Mouse (Mus musculus): ENCODE data around the gene Elmsan1.

Elmsan1 gene

DNA sequence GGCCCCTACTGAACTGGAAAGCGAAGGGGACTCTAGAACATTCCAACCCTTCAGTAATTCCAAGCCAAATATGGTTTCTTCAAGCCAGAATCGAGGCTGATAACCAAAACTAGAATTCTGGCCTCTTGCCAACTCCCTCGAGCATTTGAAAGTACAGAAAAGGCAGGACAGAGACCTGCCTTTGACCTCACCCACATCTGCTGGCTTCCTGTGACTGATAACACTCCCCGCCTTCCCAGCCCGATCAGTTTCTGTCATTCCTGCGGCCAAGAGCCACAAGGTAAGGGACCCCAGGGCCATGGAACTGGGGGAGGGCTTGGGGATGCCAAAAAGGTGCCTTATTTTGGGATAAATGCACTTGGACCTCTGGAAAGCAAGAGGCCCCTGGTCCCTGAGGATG lies 67.7 kb downstream of the Elmsan1 start:
- DNase-seq (ENCODE audit: low spot score): peak; percentile 74

DNA sequence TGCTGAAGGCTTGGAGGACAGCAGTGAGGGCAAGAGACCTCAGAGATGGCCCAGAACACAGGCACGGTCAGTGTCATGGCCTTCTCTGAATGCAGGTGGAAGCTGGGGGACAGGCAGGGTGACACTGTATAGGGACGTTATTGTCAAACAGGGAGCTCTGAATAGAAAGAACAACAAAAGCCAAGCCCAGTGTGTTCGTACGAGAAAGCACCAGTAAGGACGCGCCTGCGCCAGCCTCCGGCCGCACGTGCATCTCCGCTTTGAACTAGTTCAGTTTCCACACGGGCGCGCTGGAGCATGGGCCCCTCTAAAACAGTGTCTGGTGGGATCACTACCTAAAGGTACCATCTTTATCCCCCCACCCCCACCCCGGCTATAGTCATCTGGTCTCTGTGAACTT lies 68.7 kb downstream of the Elmsan1 start:
- DNase-seq (ENCODE audit: low spot score): no peak

DNA sequence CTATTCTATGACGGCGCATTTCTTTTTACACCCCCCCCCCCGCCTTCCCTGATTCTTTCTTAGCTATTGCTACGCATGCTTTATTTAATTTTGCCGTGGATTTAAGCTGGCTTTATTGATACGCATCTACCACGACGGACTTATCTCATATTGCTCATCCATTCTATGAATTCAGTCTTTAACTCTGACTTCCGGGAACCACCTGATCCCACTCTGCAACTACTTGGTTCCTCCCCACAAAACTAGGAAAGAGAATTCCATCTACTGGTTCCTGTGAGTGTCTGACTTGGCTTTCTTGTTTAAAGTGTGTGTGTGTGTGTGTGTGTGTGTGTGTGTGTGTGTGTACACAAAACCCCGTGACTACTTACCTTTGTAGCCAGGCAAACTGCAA lies 70.1 kb downstream of the Elmsan1 start:
- DNase-seq (ENCODE audit: low spot score): no peak

DNA sequence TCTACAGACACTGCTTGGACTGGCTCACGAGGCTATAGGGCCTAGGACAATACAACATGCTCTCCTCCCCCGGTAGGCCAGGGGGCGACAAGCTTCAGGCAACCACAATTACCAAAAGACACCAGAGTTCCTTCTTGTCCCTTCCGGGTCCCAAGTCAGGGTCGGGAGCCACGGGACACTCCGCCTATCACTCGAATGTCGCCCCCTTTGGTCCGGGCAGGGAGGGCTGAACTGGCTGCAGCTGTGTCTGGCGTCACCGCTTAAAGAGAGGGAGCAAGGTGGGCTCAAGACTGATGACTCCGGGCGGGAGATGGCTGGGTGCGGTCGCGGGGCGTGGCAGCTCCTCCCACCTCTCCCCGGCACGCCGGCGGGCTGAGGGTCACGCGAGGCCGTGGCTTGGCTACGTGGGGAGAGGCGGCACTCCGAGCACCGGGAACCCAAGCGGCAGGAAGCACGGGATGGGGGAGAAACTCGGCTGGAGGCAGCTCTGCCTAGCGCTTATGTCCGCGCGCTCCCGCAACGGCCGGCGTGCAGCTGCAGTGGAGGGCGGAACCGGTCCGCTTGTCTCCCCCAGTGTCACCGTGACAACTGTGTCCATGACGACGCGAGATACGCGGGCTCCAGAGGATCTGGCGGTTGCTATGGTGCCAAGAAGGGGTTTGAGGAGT lies 70.6 kb downstream of the Elmsan1 start, which contains the start of gene Pnma1:
Gene Pnma1 (minus strand): TSS at position 536 of the 668 bp plus-strand sequence.
- peak; percentile 71 for DNase-seq (ENCODE audit: low spot score)

DNA sequence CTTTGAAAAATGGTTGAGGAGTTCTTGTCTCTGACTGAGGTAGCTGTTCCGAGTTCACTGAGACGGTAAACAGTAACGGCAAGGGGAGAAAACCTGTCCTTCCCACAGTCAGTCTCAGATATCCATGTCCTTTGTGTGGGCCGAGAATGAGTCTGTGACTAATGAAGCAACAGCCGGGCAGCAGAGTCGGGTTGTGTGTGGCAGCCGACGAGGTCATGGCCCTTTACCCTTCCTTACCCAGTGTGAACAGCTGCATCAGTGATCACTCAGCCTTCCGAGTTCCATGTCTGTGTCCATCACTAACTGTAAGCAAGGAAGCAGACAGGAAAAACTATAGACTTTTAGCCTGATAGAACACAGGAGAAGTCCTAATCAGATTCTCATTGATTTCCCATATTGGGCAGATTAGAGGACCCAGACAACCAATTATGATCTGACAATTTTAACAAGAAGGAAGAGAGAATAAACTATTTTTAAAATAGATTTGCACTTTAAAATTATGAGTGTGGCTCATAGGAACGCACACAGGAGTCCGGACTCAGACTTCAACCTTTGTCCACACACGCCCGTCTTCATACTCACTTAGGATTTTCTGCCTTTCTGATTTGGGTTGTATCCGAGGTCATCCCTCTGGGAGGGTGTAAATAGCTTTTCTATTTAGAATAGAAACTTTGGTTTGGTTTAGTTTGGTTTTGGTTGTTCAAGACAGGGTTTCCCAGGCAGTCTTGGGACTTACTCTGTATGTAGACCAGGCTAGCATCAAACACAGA lies 76.2 kb downstream of the Elmsan1 start:
- DNase-seq (ENCODE audit: low spot score): no peak

DNA sequence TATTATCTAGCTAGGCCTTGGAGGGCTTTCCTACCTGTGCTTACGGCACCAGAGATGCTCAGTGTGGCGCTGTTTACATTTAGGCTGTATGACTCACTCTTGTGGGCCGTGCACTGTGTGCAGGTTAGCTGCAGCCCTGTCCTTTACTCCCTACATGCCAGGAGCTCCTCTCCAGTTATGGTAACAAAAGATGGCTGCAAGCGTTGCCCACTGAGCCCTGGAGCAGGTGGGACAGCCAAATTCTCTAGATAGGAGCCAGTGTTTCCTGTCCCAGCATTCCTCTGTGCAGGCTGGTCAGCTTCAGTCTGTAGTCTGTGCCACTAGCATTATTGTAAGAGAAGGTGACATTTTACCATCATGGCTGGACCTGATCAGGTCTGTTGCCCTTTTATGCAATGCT lies 77.4 kb downstream of the Elmsan1 start:
- DNase-seq (ENCODE audit: low spot score): no peak

DNA sequence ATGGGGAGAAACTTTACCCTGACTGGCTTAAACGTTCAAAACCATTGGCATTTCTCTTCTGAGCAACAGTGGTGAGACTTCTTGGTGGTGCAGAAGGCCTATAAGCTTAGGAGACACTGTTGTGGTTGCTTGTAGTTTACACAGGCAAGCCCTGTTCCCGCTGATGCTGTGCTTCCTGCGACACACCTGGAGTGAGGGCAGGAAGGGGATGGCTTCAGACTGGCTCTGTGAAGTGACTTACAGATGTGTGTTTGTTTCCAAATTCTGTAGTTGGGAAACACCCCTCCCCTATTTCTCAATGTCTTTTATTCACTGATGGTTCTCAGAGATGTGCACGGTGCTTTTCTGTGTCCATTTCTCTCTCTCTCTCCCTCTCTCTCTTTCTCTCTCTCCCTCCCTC lies 78.5 kb downstream of the Elmsan1 start:
- DNase-seq (ENCODE audit: low spot score): no peak

DNA sequence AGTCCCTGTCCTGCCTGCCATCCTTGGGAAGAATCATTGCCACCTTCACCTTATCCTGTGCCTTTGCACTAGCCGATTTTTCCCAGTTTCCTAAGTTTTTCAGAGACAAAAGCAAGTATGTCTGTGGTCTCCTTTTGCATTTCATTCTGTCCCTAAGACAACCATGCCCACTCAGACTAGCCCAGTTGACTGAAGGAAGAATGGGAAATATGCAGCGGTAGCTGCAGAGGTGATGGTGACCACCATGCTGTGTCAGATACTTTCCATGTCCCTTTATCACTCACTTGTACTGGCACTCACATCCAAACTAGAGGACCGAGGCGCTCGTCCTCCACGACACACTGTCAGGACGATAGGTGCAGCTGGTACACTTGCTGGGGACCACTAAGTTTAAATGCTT lies 81.5 kb downstream of the Elmsan1 start:
- no peak for DNase-seq (ENCODE audit: low spot score)

DNA sequence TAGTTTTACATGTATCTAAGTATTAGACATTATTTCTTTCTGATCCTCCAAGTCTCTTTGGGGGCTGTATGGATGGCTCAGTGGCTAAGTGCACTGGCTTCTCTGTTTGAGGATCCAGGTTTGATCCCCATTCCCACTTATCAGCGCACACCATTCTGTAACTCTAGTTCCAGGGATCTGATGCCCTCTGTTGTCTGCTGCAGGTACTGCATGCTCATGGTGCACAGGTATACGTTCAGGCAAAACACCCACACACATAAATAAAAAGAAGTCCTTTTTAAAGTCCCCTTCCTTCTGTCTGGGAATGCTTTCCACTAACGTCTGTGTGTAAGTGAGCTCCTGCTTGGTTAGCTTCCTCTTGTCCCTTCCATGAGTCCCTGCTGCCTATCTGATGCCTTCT lies 86.4 kb downstream of the Elmsan1 start:
- peak; percentile 48 for DNase-seq (ENCODE audit: low spot score)

DNA sequence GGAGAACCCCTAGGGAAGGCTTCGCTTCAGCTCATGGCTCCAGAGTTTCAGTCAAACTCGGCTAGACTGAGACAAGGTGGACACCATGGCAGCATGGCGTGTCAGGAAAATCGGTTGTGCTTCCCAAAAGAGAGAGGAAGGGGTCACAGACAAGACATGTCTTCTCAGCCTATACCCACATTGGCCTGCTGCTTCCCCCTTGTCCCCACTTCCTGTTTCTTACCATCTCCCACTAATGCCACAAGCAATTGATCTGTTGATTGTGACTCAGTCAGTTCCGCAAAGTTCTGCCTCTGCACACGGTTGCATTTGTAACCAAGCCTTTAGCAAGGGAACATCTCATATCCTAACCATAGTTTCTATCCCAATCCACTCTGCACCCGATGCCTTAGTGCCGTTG lies 88.8 kb downstream of the Elmsan1 start:
- DNase-seq (ENCODE audit: low spot score): no peak

DNA sequence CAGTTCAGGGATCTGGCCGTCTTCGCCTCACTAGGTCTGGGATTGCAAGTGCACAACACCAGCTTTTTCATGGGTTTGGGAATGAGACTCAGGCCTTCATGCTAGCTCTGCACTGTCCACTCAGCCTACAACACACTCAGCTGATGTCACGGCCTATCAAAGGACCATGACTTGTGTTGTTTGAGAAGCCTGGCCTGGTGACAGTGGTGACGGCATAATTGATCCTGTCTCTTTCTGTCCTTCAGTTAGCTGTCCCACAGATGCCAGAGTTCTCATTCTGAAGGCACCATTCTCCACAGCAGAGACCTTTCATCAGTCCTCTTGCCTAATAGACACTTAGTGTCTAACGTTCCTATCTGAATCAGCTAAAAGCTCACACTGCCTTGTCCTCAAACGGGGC lies 90.1 kb downstream of the Elmsan1 start:
- no peak for DNase-seq (ENCODE audit: low spot score)

DNA sequence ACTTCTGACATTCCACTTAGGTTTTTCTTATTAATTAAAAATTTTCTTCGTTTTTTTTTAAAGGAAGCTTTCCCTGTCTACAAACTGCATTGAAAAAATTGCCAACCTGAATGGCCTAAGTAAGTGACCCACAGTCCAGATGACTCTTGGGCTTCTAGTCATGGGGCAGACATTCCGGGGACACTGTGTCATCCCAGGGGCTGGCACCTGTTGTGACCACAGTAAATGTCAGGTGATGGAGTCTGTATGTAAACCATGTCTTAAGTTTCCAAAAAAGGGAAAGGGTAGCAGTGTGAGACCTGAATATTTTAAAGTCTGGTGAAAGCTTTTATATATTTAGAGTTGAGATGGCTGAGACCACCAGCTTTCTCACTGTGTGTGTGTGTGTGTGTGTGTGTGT lies 91.8 kb downstream of the Elmsan1 start:
- DNase-seq (ENCODE audit: low spot score): no peak

DNA sequence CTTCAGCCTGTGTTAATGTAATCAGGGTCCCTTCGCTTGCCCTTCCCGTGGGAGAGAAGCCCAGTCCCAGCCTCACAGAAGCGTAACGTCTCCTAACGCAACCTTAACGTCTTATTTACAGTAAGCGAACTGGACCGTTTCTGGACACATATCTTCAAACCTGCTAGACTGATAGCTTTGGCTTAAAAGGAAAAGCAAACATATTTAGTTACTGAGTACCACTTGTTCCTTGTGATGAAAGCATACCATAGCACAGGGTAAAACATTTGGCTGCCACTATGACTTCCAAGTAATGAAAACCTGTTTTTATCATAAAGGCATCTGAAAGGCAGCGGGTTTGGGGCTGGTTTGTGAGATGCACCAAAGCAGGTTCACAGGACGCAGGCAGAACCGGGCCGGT lies 92.8 kb downstream of the Elmsan1 start:
- DNase-seq (ENCODE audit: low spot score): no peak

DNA sequence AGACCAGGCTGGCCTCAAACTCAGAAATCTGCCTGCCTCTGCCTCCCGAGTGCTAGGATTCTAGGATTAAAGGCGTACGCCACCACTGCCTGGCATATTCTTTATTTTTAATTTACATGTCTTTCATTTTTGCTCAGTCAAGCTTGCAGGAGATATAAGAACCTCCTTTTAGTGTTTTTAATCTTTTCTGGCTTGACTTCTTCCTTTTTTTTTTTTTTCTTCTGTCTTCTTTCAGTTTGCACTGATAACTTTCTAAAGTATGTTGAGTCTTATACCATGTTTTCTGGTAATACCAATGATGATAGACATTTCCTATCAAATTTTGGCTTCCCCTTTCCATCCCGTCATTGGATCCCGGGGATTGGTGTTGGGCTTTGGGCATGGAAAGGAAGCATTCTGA lies 99.1 kb downstream of the Elmsan1 start:
- no peak for DNase-seq (ENCODE audit: low spot score)

DNA sequence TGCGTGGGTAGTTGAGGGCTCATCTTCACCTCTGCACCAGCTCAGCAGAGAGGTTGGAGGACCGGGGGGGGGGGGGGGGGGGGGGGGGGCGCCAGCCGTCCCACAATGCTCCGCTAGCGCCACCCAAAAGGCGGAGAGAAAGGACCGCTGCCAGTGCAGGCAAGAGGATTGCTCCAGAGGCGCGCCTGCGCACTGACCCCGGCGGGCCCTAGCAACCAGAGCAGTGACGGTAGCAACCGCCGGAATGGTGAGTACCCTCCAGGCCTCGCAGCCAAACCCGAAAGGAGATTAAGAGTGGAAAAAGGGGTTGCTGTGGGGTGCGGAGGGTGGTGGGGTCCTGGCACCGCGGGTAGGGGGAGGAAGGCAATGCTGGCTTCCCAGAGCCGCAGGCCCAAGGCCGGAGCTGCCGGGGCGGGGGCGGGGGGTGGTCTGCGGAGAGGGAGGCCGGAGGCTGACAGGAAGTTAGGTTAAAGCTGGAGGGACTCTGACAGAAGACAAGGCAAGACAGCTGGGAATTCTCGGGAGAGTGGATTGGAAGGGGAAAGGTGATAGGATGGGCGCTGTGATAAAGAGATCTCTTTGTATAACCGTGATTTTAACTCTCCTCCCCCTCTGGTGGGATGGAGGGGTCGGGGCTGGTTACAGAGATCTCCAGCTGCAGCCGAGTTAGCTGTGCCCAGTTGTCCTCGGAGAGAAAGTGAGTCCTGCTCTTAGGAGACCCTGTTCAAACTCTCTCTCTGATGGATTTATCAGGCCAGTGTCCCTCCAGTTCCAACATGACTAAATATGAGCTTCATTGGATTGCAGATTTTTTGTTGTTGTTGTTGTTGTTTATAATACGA lies 104.3 kb downstream of the Elmsan1 start, which contains the start of gene Dnal1:
Gene Dnal1 (plus strand): TSS at position 214 of the 842 bp plus-strand sequence.
- peak; percentile 57 for DNase-seq (ENCODE audit: low spot score)

DNA sequence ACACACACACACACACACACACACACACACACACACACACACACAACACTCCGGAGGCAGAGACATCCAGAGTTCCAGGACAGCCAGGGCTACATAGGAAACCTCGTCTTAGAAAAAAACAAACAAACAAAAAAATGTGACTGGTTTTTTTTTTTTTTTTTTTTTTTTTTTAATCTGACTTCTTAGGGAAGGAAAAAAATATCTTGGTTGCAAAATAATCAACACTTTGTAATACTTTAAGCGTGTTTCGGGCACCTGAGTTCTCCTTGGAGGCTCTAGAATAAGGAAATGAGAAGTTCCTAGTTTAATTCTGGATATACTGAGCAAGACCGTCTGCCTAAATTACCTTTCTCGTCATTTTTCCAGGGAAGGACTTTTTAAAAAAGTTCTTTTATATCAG lies 105.0 kb downstream of the Elmsan1 start:
- DNase-seq (ENCODE audit: low spot score): no peak

DNA sequence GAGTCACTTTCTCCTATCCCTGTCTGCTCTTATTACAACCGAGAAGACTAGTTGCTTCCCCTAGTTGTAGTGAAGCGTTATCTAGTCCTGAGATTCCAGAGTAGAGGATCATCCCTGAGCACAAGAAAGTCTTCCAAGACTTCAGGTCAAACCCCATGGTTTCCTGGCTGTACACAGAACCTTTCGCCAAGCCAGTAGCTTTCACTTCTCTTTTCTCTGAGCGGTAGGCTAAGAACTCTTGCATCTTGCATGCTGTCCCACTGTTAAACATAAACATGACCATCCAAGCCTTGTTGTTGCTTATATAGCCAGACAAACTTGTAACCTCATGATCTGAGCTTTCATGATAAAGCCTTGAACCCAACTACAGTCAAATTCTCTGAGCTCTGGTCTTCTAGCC lies 107.9 kb downstream of the Elmsan1 start:
- no peak for DNase-seq (ENCODE audit: low spot score)

DNA sequence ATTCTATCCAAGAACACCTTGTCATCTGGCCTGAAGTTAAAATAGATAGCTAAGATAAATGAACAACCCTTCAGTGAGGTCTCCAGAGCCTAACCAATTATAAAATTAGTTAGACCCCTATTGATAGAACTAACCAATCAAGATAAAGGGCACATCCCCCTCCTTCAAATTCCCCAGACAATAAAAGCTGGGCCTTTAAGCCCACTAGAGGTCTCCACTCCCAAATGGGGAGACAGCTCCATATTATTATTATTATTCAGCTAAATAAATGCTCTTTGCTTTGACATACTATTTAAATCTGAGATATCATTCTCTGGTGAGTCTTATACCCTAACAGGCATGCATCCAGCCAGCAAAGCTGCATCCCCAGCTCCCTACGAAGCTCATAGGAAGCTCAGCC lies 108.8 kb downstream of the Elmsan1 start:
- no peak for DNase-seq (ENCODE audit: low spot score)

DNA sequence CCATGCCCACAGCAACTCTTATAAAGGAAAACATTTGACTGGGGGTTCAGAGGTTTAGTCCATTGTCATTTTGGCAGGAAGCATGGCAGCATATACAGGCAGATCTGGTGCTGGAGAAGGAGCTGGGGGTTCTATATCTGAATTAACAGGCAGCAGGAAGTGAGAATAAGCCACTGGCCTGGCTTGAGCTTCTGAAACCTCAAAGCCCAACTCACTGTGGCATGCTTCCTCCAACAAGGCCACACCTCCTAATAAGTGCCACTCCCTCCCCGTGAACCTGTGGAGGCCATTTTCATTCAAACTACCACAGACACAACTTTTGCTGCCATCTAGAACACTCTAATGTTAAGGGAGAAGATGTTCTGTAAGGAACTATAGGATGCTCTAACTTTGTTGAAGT lies 111.0 kb downstream of the Elmsan1 start:
- DNase-seq (ENCODE audit: low spot score): no peak

DNA sequence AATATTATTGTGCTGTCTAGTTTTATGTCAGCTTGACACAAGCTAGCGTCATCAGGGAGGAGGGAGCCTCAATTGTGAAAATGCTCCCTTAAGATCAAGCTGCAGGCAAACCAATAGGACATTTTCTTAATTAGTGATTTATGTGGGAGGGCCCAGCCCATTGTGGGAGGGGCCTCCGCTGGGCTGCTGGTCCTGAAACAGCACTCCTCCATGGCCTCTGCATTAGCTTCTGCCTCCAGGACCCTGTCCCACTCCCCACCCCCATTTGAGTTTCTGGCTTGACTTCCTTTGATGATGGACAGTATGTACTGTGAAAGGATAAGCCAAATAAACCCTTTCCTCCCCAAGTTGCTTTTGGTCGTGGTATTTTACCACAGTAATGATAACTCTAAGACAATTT lies 111.7 kb downstream of the Elmsan1 start:
- DNase-seq (ENCODE audit: low spot score): no peak

DNA sequence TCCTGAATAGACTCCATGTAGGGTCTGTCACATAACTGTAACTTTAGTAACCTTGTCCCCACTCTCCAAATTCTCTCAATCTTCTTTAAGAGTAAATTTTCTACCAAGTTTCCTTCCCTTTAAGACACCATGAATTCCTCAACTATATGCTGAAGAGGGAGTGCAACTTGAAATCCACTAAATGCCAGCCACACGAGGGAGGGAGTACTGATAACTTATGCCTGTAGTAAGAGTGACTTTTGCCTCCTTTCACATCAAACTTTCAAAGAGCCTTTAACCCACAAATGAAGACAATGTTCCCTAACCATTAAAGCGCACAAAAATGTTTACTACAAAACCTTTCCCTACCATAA lies 117.2 kb downstream of the Elmsan1 start:
- DNase-seq (ENCODE audit: low spot score): no peak

DNA sequence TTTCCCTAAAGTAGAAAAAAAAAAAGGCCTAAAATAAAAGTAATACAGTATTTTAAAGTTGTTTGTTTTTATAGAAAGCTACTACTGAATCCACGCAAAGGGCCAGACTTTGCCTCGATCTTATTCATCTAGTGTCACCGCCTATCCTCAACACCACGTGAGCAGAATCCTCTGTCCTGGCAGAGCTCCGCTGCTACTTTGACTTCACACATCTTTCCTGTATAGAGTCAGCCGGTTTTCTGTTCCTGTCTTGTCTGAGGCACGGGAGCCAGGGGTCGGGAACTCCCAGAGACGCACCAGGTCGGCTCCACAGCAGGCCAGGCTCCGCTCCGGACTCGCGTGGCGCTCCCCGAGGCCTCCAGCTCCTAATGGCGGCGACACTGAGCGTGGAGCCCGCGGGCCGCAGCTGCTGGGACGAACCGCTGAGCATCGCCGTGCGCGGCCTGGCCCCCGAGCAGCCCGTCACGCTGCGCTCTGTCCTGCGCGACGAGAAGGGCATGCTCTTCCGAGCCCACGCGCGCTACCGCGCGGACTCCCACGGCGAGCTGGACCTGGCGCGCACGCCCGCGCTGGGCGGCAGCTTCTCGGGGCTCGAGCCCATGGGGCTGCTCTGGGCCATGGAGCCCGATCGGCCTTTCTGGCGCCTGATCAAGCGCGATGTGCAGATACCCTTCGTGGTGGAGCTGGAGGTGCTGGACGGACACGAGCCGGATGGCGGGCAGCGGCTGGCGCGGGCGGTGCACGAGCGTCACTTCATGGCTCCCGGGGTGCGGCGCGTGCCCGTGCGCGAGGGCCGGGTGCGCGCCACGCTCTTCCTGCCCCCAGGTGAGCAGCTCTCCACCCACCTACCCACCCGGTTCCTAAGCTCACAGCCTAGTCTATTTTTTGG lies 117.8 kb downstream of the Elmsan1 start, which contains the start of gene Acot6:
Gene Acot6 (plus strand): TSS at position 51 of the 889 bp plus-strand sequence.
- DNase-seq (ENCODE audit: low spot score): peak; percentile 34

Data from spleen, adult 12 weeks (tissue).